Mouse (Mus musculus) forebrain, postnatal 0 days (tissue): ENCODE measurements around the gene Acads. TPM values are rescaled to one million over a fixed set of nuclear protein-coding genes. Genes with fewer than 3 reads are reported as not detected.
A peak's percentile ranks its signal among the peaks of the same experiment; 100 is the strongest.
"Not testable (repeated sequence)": the region's sequence is repeated elsewhere in the genome, so short reads cannot be mapped to it uniquely, and the experiment has no call there.

Source experiments
- ATAC-seq: fragments of 200-750 bp; cut with Nextera tagmentation; 2 replicates; pipeline ENCODE4 v1.8.0; 2017; ENCODE audit warnings: mild to moderate bottlenecking, moderate library complexity
- DNase-seq: peaks from one replicate; pipeline ENCODE4 v3.0.0-alpha.2; 2015
- H3K27ac ChIP-seq: fragments of 300-500 bp; sonication (generic); 2 replicates; pipeline ENCODE4 v1.5.1; 2014; ENCODE audit warnings: low read depth, mild to moderate bottlenecking, antibody characterized with exemption, low read length, moderate library complexity, mixed read lengths
- H3K27me3 ChIP-seq: fragments of 300-500 bp; sonication (generic); 2 replicates; pipeline ENCODE4 v1.6.1; 2014; ENCODE audit warnings: mild to moderate bottlenecking, low read length, mixed read lengths; ENCODE audit not compliant: insufficient read depth
- H3K36me3 ChIP-seq: fragments of 300-500 bp; sonication (generic); 2 replicates; pipeline ENCODE4 v1.6.1; 2014; ENCODE audit warnings: mild to moderate bottlenecking, moderate library complexity; ENCODE audit not compliant: insufficient read depth
- H3K4me1 ChIP-seq: fragments of 300-500 bp; sonication (generic); 2 replicates; pipeline ENCODE4 v1.6.1; 2014; ENCODE audit warnings: antibody characterized with exemption; ENCODE audit not compliant: insufficient read depth
- H3K4me2 ChIP-seq: fragments of 300-500 bp; sonication (generic); 2 replicates; pipeline ENCODE4 v1.6.1; 2014; ENCODE audit warnings: low read depth, mild to moderate bottlenecking, moderate library complexity
- H3K4me3 ChIP-seq: fragments of 300-500 bp; sonication (generic); 2 replicates; pipeline ENCODE4 v1.5.1; 2014; ENCODE audit warnings: low read depth, low read length, mixed read lengths
- H3K9ac ChIP-seq: fragments of 300-500 bp; sonication (generic); 2 replicates; pipeline ENCODE4 v1.6.1; 2014; ENCODE audit warnings: mild to moderate bottlenecking
- H3K9me3 ChIP-seq: fragments of 300-500 bp; sonication (generic); 2 replicates; pipeline ENCODE4 v1.6.1; 2016; ENCODE audit warnings: low read length
- CTCF ChIP-seq: sonication (generic); IDR thresholded peaks from 2 replicates; pipeline ENCODE4 v1.5.1; 2016; ENCODE audit warnings: antibody characterized with exemption, control low read depth, low read depth
- WGBS: fragments of 180-500 bp; shearing (Covaris S2); extraction: QIAGEN DNeasy Blood & Tissue Kit; methylation state at CpG from one replicate; pipeline ENCODE4 v1.1.7; 2014; 5-methylcytosine and 5-hydroxymethylcytosine counted together
- polyA plus RNA-seq: library from polyadenylated mRNA; unstranded; fragments of >200 nt; fragmentation: Nextera tagmentation; extraction: Ambion mirVana; gene quantifications from 2 replicates; pipeline ENCODE4 v1.2.1, GENCODE M21; 2015
- total RNA-seq: library from RNA; depleted of rRNA; stranded (reverse); fragments of >200 nt; gene quantifications from 2 replicates; pipeline ENCODE4 v1.2.3, GENCODE M21; 2014; rRNA removed

Gene Acads
- total RNA-seq (11.8 and 13.9 TPM in 2 replicates), polyA plus RNA-seq (12.1 and 12.5 TPM in 2 replicates)

DNA sequence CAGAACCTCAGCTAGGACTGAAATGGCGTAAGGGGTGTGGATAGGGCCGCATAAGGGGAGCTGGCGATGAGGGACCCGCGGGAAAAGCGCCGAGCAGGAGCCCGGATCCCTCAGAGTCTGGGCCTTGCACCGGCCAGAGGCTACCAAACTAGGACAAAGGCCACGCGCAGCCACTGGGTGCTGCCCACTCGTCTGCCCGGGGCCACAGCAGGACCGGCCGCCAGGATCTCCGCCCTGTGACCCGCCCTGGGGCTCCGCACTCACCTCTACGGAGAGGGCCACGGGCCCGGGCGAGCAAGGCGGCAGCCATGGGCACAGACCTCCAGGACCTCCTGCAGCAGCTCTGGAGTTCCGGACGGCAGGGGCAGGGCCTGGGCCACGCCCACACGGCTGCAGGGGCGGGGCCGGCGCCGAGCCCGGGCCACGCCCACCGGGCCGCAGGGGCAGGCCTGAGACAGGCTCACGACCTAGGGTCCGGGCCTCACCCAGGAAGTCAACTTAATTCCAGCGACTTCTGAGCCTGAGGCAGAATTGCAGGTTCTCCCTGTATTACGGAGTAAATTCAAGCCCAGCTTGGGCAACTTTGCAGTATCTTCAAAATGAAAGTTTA lies at the start of gene Acads:
TSS of gene Acads (minus strand) at position 386 of the 610 bp plus-strand sequence.
- ATAC-seq: peak; percentile 74
- no peak for TF ChIP-seq CTCF
- peak; percentile 49 for DNase-seq
- Histone ChIP-seq H3K4me2 (peak within 1 kb of the TSS; percentile 65), H3K27me3 (no peaks in the 10 kb centered on the region), H3K36me3 (peaks cover 12% of the 10 kb centered on the region), H3K4me3 (peak within 1 kb of the TSS; percentile 40), H3K9ac (peak within 1 kb of the TSS; percentile 53), H3K4me1 (peaks cover 7% of the 10 kb centered on the region), H3K27ac (0 out of 2 replicates have a peak within 1 kb of the TSS, but pooled peaks have one; percentile 9), H3K9me3 (no peaks in the 10 kb centered on the region)
- WGBS: 2% methylated on average over 39 of the region's 39 CpGs

DNA sequence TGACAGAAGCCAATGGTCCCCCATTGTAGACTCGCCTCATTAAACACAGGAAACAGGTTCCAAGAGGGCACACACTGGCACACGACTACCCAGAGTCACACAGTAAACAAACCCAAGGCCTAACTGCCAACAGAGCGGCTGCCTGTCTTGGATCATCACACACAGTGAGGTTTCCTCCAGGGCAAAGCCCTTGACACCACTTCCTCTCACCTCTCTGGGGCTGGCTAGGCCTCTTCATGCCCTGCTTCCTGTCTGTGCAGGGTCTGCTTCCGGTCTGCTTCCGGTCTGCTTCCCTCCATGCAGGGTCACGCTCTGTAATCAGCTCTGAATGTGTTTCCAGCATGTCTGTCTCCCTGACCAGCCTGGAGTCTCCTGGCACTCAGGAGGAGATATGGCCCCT lies 48.2 kb upstream of the Acads start:
- Histone ChIP-seq H3K27ac (no peak overlapping the region), H3K9ac (no peak overlapping the region), H3K4me3 (no peak overlapping the region), H3K4me1 (no peaks in the 10 kb centered on the region), H3K9me3 (no peaks in the 10 kb centered on the region), H3K27me3 (no peaks in the 10 kb centered on the region), H3K36me3 (no peaks in the 10 kb centered on the region), H3K4me2 (no peak overlapping the region)
- DNase-seq: no peak
- 66% methylated on average over 6 of the region's 6 CpGs for WGBS
- TF ChIP-seq CTCF: no peak
- ATAC-seq: no peak

DNA sequence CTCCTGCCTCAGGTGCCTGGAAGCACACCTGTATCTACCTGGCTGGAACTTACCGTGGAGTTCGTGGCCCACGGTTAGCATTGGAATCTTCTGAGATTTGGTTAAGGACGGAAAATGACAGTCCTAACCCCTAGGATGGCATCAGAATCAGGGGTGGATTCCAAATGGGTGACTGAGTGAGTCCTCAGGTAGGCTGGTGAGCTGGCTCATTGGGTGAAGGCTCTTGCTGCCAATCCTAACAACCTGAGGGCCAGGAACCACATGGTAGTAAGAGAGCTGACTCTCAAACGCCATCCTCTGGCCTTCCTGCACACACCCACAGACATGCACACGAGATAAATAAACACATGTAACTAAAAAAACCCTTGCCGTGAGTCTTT lies 47.7 kb upstream of the Acads start:
- Histone ChIP-seq H3K4me1 (no peaks in the 10 kb centered on the region), H3K4me3 (no peak overlapping the region), H3K36me3 (no peaks in the 10 kb centered on the region), H3K27ac (no peak overlapping the region), H3K9me3 (no peaks in the 10 kb centered on the region), H3K4me2 (no peak overlapping the region), H3K9ac (no peak overlapping the region), H3K27me3 (no peaks in the 10 kb centered on the region)
- DNase-seq: no peak
- ATAC-seq: no peak
- TF ChIP-seq CTCF: no peak
- 84% methylated on average over 7 of the region's 7 CpGs for WGBS

- TF ChIP-seq CTCF: no peak; the same call in 1 of the 2 replicates
- no peak overlapping the region for H3K4me3 ChIP-seq
- no peak; the same call in 1 of the 2 replicates for ATAC-seq
These were observed 47.0 kb upstream of the Acads start for GRCm38 (mm10) chr5:115165895-115166814.

GRCm38 (mm10) chr5:115165351-115165750 lies 46.2 kb upstream of the Acads start:
- Histone ChIP-seq H3K4me2 (no peak overlapping the region), H3K4me1 (no peaks in the 10 kb centered on the region), H3K27ac (no peak overlapping the region), H3K9ac (no peak overlapping the region), H3K36me3 (no peaks in the 10 kb centered on the region), H3K27me3 (no peaks in the 10 kb centered on the region), H3K9me3 (no peaks in the 10 kb centered on the region), H3K4me3 (no peak overlapping the region)
- ATAC-seq (no peak), DNase-seq (no peak)
- WGBS: 66% methylated on average over 9 of the region's 9 CpGs
- peak; percentile 56 for TF ChIP-seq CTCF

More at GRCm38 (mm10) chr5:115165895-115166814, 47.0 kb upstream of the Acads start:
- H3K4me2 ChIP-seq: no peak overlapping the region
- no peaks in the 10 kb centered on the region for H3K36me3 ChIP-seq
- no peaks in the 10 kb centered on the region for H3K4me1 ChIP-seq
- no peak overlapping the region for H3K9ac ChIP-seq
- no peak overlapping the region for H3K27ac ChIP-seq
- H3K27me3 ChIP-seq: no peaks in the 10 kb centered on the region
- WGBS: 41% methylated on average over 11 of the region's 11 CpGs
- DNase-seq: no peak
- H3K9me3 ChIP-seq: no peaks in the 10 kb centered on the region

- H3K4me3 ChIP-seq, DNase-seq, H3K27me3 ChIP-seq, H3K4me1 ChIP-seq, H3K9ac ChIP-seq, H3K36me3 ChIP-seq, H3K9me3 ChIP-seq, ATAC-seq, H3K27ac ChIP-seq, H3K4me2 ChIP-seq: not testable (repeated sequence)
- 85% methylated on average over 4 of the region's 4 CpGs for WGBS
These were observed 45.3 kb upstream of the Acads start for GRCm38 (mm10) chr5:115164446-115164845.

- Histone ChIP-seq H3K4me1 (no peaks in the 10 kb centered on the region; the same call in 1 of the 2 replicates), H3K4me3 (no peak overlapping the region), H3K4me2 (no peak overlapping the region), H3K27ac (no peak overlapping the region), H3K9ac (no peak overlapping the region), H3K27me3 (no peaks in the 10 kb centered on the region), H3K36me3 (no peaks in the 10 kb centered on the region), H3K9me3 (no peaks in the 10 kb centered on the region)
- WGBS: 33% methylated on average over 8 of the region's 8 CpGs
- DNase-seq: peak; percentile 49
- TF ChIP-seq CTCF: peak; percentile 61
- ATAC-seq: no peak
These were observed 44.4 kb upstream of the Acads start for GRCm38 (mm10) chr5:115163563-115163962.

DNA sequence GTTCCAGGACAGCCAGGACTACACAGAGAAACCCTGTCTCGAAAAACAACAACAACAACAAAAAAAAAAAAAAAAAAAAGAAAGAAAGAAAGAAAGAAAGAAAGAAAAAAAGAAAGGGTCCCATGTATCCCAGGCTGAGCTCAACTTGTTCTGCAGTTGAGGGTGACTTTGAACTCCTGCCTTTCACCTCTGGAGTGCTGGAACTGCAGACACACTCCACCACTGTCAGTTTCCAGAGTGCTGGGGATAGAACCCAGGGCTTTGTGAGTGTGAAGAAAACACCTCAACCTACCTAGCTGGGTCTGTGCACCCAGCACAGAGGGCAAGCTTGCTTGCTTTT lies 42.8 kb upstream of the Acads start:
- H3K4me2 ChIP-seq, H3K4me1 ChIP-seq, H3K4me3 ChIP-seq, H3K27me3 ChIP-seq, H3K9ac ChIP-seq, DNase-seq, H3K36me3 ChIP-seq, H3K9me3 ChIP-seq, ATAC-seq, H3K27ac ChIP-seq: not testable (repeated sequence)
- 78% methylated on average over 1 of the region's 1 CpGs for WGBS
